Mouse (Mus musculus) small intestine, adult 2 months (tissue): ENCODE results near the gene Fads3. TPM values are rescaled to one million over a fixed set of nuclear protein-coding genes. Genes with fewer than 3 reads are reported as not detected.

Source experiments
- H3K27ac ChIP-seq: fragments of 200-500 bp; 2 replicates; pipeline ENCODE4 v1.5.1; 2012; ENCODE audit warnings: low read depth, low read length, control low read depth, inconsistent platforms; ENCODE audit not compliant: insufficient read depth
- H3K27me3 ChIP-seq: fragments of 200-500 bp; 2 replicates; pipeline ENCODE4 v1.6.1; 2012; ENCODE audit warnings: mild to moderate bottlenecking, moderate library complexity, low read length, inconsistent platforms; ENCODE audit not compliant: control insufficient read depth, insufficient read depth
- H3K36me3 ChIP-seq: fragments of 200-500 bp; 2 replicates; pipeline ENCODE4 v1.6.1; 2012; ENCODE audit warnings: mild to moderate bottlenecking, low read length, control low read depth, inconsistent platforms; ENCODE audit not compliant: control insufficient read depth, insufficient read depth
- H3K4me1 ChIP-seq: fragments of 200-500 bp; 2 replicates; pipeline ENCODE4 v1.6.1; 2012; ENCODE audit warnings: low read length, inconsistent platforms, mixed read lengths; ENCODE audit not compliant: control insufficient read depth, insufficient read depth, insufficient read length
- H3K4me3 ChIP-seq: fragments of 200-500 bp; 2 replicates; pipeline ENCODE4 v1.5.1; 2012; ENCODE audit warnings: low read depth, mild to moderate bottlenecking, control low read depth, inconsistent platforms, low read length, moderate library complexity
- CTCF ChIP-seq: fragments of 200-500 bp; IDR thresholded peaks from 2 replicates; pipeline ENCODE4 v1.5.1; 2012; ENCODE audit warnings: low read depth, mild to moderate bottlenecking, control low read depth, inconsistent platforms, low read length, moderate library complexity, mixed read lengths; ENCODE audit not compliant: insufficient replicate concordance, insufficient read length; ENCODE audit errors: extremely low read depth
- POLR2A ChIP-seq: fragments of 200-500 bp; IDR thresholded peaks from 2 replicates; pipeline ENCODE4 v1.6.1; 2012; ENCODE audit warnings: low read depth, mild to moderate bottlenecking, control low read depth, inconsistent platforms, low read length, moderate library complexity
- WGBS: fragments of 180-500 bp; shearing (Covaris S2); methylation state at CpG from one replicate; pipeline ENCODE4 v1.1.7; 2018; 5-methylcytosine and 5-hydroxymethylcytosine counted together
- polyA plus RNA-seq: library from polyadenylated mRNA; depleted of rRNA; stranded (reverse); fragments of >200 nt; gene quantifications from 2 replicates; pipeline ENCODE4 v1.2.3, GENCODE M21; 2012

Gene Fads3
- polyA plus RNA-seq, 1 experiment: 7.6 TPM

DNA sequence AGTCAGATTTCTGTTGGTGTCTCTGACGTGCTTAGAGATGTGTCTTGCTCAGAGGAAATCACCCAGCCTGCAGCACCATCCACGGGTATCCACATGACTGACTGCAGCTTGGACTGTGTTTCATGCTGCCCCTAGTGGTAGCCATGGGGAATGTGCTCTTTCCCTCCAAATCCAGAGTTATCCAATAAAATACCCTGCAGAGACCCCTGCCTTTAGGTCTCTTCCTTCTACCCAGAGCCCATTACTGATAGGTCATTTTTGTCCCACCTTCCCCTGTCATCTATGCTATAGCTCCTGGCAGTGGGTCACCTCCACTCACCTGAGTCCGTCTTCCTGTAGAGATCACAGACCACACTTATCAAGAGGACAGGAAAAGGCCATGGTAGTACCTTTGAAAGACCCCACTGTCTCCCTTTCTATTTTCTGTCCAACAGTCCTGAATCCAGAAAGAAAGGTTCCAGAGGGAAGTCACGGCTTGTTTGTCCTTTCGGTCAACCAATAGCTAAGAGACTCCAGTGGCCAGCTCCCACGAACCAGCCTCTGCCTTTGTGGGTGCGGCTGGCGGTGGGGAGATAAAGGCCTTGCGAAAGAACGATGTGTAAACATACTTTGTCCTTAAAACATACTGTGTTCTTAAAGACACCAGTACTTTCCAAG lies 18.7 kb downstream of the Fads3 start:
- Histone ChIP-seq H3K36me3 (peaks cover 9% of the 10 kb centered on the region), H3K27ac (peak overlapping the region; percentile 97), H3K4me3 (peak overlapping the region; percentile 16; the same call in 1 of the 2 replicates), H3K27me3 (no peaks in the 10 kb centered on the region), H3K4me1 (peaks cover 45% of the 10 kb centered on the region)
- no peak; the same call in 1 of the 2 replicates for TF ChIP-seq POLR2A
- TF ChIP-seq CTCF: peak; percentile 78; the same call in 1 of the 2 replicates
- WGBS: 8% methylated on average over 10 of the region's 10 CpGs

GRCm38 (mm10) chr19:10060783-10061590 lies 19.6 kb downstream of the Fads3 start:
- no peak for TF ChIP-seq CTCF
- TF ChIP-seq POLR2A: no peak
- Histone ChIP-seq H3K27ac (peak overlapping the region; percentile 78), H3K4me3 (no peak overlapping the region), H3K4me1 (peaks cover 48% of the 10 kb centered on the region), H3K27me3 (no peaks in the 10 kb centered on the region), H3K36me3 (peaks cover 13% of the 10 kb centered on the region)
- 20% methylated on average over 8 of the region's 8 CpGs for WGBS

- no peak overlapping the region for H3K4me3 ChIP-seq
- TF ChIP-seq POLR2A: no peak
- TF ChIP-seq CTCF: no peak
- peaks cover 13% of the 10 kb centered on the region for H3K36me3 ChIP-seq
- H3K27me3 ChIP-seq: no peaks in the 10 kb centered on the region
- H3K4me1 ChIP-seq: peaks cover 48% of the 10 kb centered on the region
- WGBS: 84% methylated on average over 2 of the region's 2 CpGs
- 0 out of 2 replicates have a peak overlapping the region, but pooled peaks have one; percentile 78 for H3K27ac ChIP-seq
Measured at GRCm38 (mm10) chr19:10061624-10062023, 20.3 kb downstream of the Fads3 start.

GRCm38 (mm10) chr19:10062292-10062691 lies 20.9 kb downstream of the Fads3 start:
- Histone ChIP-seq H3K27me3 (no peaks in the 10 kb centered on the region), H3K36me3 (peaks cover 15% of the 10 kb centered on the region), H3K27ac (no peak overlapping the region), H3K4me1 (peaks cover 48% of the 10 kb centered on the region), H3K4me3 (no peak overlapping the region)
- 83% methylated on average over 8 of the region's 8 CpGs for WGBS
- TF ChIP-seq POLR2A (no peak), CTCF (no peak)

GRCm38 (mm10) chr19:10062862-10063261 lies 21.5 kb downstream of the Fads3 start:
- peaks cover 15% of the 10 kb centered on the region for H3K36me3 ChIP-seq
- 85% methylated on average over 5 of the region's 5 CpGs for WGBS
- no peaks in the 10 kb centered on the region for H3K27me3 ChIP-seq
- H3K27ac ChIP-seq: no peak overlapping the region
- H3K4me1 ChIP-seq: peaks cover 47% of the 10 kb centered on the region
- no peak for TF ChIP-seq POLR2A
- no peak for TF ChIP-seq CTCF
- H3K4me3 ChIP-seq: no peak overlapping the region

- peaks cover 41% of the 10 kb centered on the region for H3K4me1 ChIP-seq
- H3K36me3 ChIP-seq: peaks cover 16% of the 10 kb centered on the region
Measured at GRCm38 (mm10) chr19:10064173-10065012, 23.0 kb downstream of the Fads3 start.

More at GRCm38 (mm10) chr19:10064173-10065012, 23.0 kb downstream of the Fads3 start:
- TF ChIP-seq POLR2A (no peak), CTCF (no peak)
- H3K27ac ChIP-seq: no peak overlapping the region; the same call in 1 of the 2 replicates
- WGBS: 69% methylated on average over 10 of the region's 10 CpGs
- no peak overlapping the region for H3K4me3 ChIP-seq
- H3K27me3 ChIP-seq: no peaks in the 10 kb centered on the region
